Mouse (Mus musculus): ENCODE results near the gene Lysmd1. TPM values are rescaled to one million over a fixed set of nuclear protein-coding genes. Genes with fewer than 3 reads are reported as not detected.
"Not testable (repeated sequence)": the region's sequence is repeated elsewhere in the genome, so short reads cannot be mapped to it uniquely, and the experiment has no call there.

Lysmd1 gene
- polyA plus RNA-seq (2015; fragmentation: Nextera tagmentation; extraction: Ambion mirVana) = 16.2 and 16.9 TPM in 2 replicates

DNA sequence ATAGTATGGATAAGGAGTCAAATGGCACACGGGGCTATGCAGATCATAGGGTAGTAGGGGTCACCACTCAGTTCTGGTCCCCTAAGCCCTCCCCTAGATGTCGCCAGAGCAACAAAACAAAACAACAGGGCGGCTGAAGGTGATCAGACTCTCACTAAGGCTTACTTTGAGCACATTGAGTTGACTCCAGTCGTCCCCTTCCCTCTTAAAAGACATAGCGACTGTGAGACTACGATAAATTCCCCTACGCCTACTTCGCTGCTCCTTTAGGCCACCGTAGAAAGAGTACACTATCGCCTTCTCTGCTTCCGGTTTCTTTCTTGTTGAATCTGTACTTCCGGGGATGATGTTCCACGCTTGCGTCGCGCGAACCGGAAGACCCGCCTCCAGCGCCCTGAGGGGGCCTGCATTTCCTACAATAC lies at the start of gene Lysmd1, which contains the start of gene Scnm1:
Lysmd1 (plus strand) TSS at position 409 of the 422 bp plus-strand sequence.
Scnm1 (minus strand) TSS at position 332 of the 422 bp plus-strand sequence.
- Histone ChIP-seq H3K9me3 (ENCODE audit: control insufficient read depth, low read length) (no peaks in the 10 kb centered on the region), H3K27me3 (ENCODE audit: control insufficient read depth, insufficient read depth, low read depth, low read length) (no peaks in the 10 kb centered on the region), H3K27ac (ENCODE audit: low read length) (peak within 1 kb of the TSS; percentile 41), H3K36me3 (ENCODE audit: control insufficient read depth, insufficient read depth, low read length) (peaks cover 2% of the 10 kb centered on the region), H3K9ac (ENCODE audit: low read length) (peak within 1 kb of the TSS; percentile 82), H3K4me2 (ENCODE audit: low read depth, low read length) (peak within 1 kb of the TSS; percentile 78), H3K4me3 (ENCODE audit: low read length) (peak within 1 kb of the TSS; percentile 83), H3K4me1 (replicated peaks; ENCODE audit: control insufficient read depth, insufficient read depth, low read length) (peaks cover 12% of the 10 kb centered on the region)
- under 1% methylated on average over 20 of the region's 20 CpGs for WGBS
- peak; percentile 96 for ATAC-seq (ENCODE audit: low read depth)

DNA sequence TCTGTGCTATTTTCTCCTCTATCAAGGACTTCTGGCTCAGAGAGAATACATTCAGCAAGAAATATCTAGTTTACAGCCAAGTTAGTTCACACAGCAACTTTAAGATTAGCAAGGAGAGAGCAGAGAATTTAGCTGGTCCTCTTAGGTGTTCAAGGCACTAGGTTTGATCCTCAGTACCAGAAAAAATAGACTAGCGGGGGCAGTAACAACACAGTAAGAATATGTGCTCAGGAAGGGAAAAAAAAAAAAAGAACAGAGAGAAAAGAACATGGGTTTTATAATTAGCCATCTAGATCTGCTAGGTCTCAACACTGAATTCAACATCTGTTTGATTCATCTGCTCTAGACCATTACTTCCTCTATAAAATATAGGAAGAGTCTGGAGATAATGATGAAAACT lies 45.8 kb upstream of the Lysmd1 start:
- Histone ChIP-seq H3K9me3 (ENCODE audit: control insufficient read depth, low read length) (no peaks in the 10 kb centered on the region), H3K27ac (ENCODE audit: low read length) (no peak overlapping the region), H3K27me3 (ENCODE audit: control insufficient read depth, insufficient read depth, low read depth, low read length) (no peaks in the 10 kb centered on the region), H3K4me1 (replicated peaks; ENCODE audit: control insufficient read depth, insufficient read depth, low read length) (no peaks in the 10 kb centered on the region), H3K4me2 (ENCODE audit: low read depth, low read length) (no peak overlapping the region), H3K4me3 (ENCODE audit: low read length) (no peak overlapping the region), H3K9ac (ENCODE audit: low read length) (no peak overlapping the region), H3K36me3 (ENCODE audit: control insufficient read depth, insufficient read depth, low read length) (no peaks in the 10 kb centered on the region; the same call in 1 of the 2 replicates)
- no peak for ATAC-seq (ENCODE audit: low read depth)
- WGBS = 91% methylated on average over 1 of the region's 1 CpGs

DNA sequence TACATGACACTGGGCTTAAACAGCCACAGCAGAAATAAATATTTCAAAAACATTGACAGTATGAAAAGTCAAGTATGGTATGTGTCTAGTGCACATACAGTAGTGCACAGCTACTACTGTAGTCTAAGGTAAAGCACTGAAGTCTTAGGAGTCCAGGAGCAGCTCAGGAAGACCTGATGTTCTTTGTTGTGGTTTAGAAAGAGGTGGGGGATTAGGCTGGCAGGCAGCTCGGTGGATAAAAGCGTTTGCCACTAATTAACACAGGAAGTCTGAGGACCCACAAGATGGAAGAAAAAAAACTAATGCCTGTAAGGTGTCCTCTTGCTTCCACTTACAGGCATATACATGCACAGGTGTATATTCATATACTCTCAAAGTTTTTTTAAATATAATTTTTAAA lies 33.0 kb upstream of the Lysmd1 start:
- Histone ChIP-seq H3K27me3 (ENCODE audit: control insufficient read depth, insufficient read depth, low read depth, low read length) (no peaks in the 10 kb centered on the region), H3K4me2 (ENCODE audit: low read depth, low read length) (no peak overlapping the region), H3K36me3 (ENCODE audit: control insufficient read depth, insufficient read depth, low read length) (peaks cover 5% of the 10 kb centered on the region; the same call in 1 of the 2 replicates), H3K4me3 (ENCODE audit: low read length) (no peak overlapping the region), H3K4me1 (replicated peaks; ENCODE audit: control insufficient read depth, insufficient read depth, low read length) (peaks cover 6% of the 10 kb centered on the region), H3K27ac (ENCODE audit: low read length) (no peak overlapping the region), H3K9ac (ENCODE audit: low read length) (no peak overlapping the region), H3K9me3 (ENCODE audit: control insufficient read depth, low read length) (no peaks in the 10 kb centered on the region)
- ATAC-seq (ENCODE audit: low read depth) = no peak
- WGBS = 41% methylated on average over 2 of the region's 2 CpGs

- Histone ChIP-seq H3K9me3 (ENCODE audit: control insufficient read depth, low read length) (no peaks in the 10 kb centered on the region), H3K27me3 (ENCODE audit: control insufficient read depth, insufficient read depth, low read depth, low read length) (no peaks in the 10 kb centered on the region), H3K4me1 (replicated peaks; ENCODE audit: control insufficient read depth, insufficient read depth, low read length) (peaks cover 6% of the 10 kb centered on the region), H3K4me2 (ENCODE audit: low read depth, low read length) (peak overlapping the region; percentile 76), H3K9ac (ENCODE audit: low read length) (peak overlapping the region; percentile 92), H3K27ac (ENCODE audit: low read length) (peak overlapping the region; percentile 51), H3K4me3 (ENCODE audit: low read length) (peak overlapping the region; percentile 97), H3K36me3 (ENCODE audit: control insufficient read depth, insufficient read depth, low read length) (no peaks in the 10 kb centered on the region)
- no peak for ATAC-seq (ENCODE audit: low read depth)
- WGBS = 31% methylated on average over 4 of the region's 4 CpGs
These were observed 28.8 kb upstream of the Lysmd1 start for GRCm38 (mm10) chr3:95105121-95105520.

GRCm38 (mm10) chr3:95105586-95106337 lies 28.1 kb upstream of the Lysmd1 start:
- no peak; the same call in 1 of the 2 replicates for ATAC-seq (ENCODE audit: low read depth)
- H3K9ac ChIP-seq (ENCODE audit: low read length) = peak overlapping the region; percentile 92
- peak overlapping the region; percentile 76 for H3K4me2 ChIP-seq (ENCODE audit: low read depth, low read length)
- peak overlapping the region; percentile 71 for H3K27ac ChIP-seq (ENCODE audit: low read length)
- no peaks in the 10 kb centered on the region for H3K36me3 ChIP-seq (ENCODE audit: control insufficient read depth, insufficient read depth, low read length)
- H3K4me1 ChIP-seq (replicated peaks; ENCODE audit: control insufficient read depth, insufficient read depth, low read length) = peaks cover 6% of the 10 kb centered on the region
- H3K9me3 ChIP-seq (ENCODE audit: control insufficient read depth, low read length) = no peaks in the 10 kb centered on the region
- H3K27me3 ChIP-seq (ENCODE audit: control insufficient read depth, insufficient read depth, low read depth, low read length) = no peaks in the 10 kb centered on the region
- WGBS = 0% methylated on average over 16 of the region's 16 CpGs
- H3K4me3 ChIP-seq (ENCODE audit: low read length) = peak overlapping the region; percentile 97

DNA sequence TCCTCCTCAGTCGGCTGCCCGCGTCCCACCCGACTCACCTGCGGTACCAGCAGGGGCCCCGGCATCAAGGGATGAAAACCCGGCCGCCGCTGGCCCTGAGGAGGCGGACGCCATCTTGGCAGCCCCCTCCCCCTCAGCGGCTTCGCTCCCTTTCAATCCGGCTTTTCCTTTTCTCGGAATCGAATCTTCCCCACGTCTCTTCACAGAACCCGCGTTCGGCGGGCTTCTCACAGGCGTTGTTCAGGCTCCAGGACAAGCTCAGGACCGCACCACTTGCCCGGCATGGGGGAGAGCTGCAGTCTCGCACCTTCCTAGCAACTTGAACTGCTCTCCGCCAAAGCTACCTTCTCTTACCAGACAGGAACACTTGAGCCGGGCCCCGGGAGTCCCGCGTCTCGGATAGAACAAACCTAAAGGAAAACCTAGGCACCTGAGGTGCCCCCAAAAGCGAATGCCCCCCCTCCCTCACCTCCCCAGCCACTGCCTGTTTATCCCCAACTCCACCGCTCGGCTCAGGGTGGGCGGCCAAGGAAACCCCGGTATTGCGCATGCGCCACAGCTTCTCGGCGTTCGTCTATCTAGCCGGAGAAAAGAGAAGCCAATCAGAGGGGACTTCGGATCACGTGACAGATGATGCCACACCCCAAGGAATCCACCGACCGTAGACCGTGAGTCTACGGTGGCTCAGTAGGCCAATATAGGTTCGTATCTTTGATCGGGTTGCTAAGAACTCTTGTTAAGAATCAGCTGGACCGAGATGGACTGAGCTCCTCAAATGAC lies 27.4 kb upstream of the Lysmd1 start, which contains the start of gene Pip5k1a:
Pip5k1a (minus strand) TSS at position 593 of the 780 bp plus-strand sequence.
- under 1% methylated on average over 51 of the region's 51 CpGs for WGBS
- ATAC-seq (ENCODE audit: low read depth) = peak; percentile 90

DNA sequence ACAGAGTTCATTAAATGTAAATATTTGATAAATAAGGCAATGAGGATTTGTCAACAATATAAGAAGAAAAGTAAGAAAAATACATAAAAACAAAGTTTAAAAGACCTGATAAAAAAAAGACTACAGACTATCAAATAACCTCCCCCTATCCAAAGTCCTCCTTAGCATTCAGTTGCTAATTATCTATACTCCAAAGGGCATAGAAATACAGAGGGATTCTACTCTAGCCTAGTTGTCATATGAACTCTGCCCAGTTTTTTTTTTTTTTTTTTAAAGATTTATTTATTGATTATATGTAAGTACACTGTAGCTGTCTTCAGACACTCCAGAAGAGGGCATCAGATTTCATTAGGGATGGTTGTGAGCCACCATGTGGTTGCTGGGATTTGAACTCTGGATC lies 26.6 kb upstream of the Lysmd1 start:
- not testable (repeated sequence) for H3K27ac ChIP-seq (ENCODE audit: low read length); H3K9ac ChIP-seq (ENCODE audit: low read length); ATAC-seq (ENCODE audit: low read depth)

More for the DNA sequence above, 27.4 kb upstream of the Lysmd1 start, which contains the start of gene Pip5k1a:
- H3K4me2 ChIP-seq (ENCODE audit: low read depth, low read length) = peak within 1 kb of the TSS; percentile 76
- H3K27me3 ChIP-seq (ENCODE audit: control insufficient read depth, insufficient read depth, low read depth, low read length) = no peaks in the 10 kb centered on the region
- H3K4me3 ChIP-seq (ENCODE audit: low read length) = peak within 1 kb of the TSS; percentile 97
- peak within 1 kb of the TSS; percentile 92 for H3K9ac ChIP-seq (ENCODE audit: low read length)
- H3K9me3 ChIP-seq (ENCODE audit: control insufficient read depth, low read length) = no peaks in the 10 kb centered on the region
- peaks cover 6% of the 10 kb centered on the region for H3K4me1 ChIP-seq (replicated peaks; ENCODE audit: control insufficient read depth, insufficient read depth, low read length)
- no peaks in the 10 kb centered on the region for H3K36me3 ChIP-seq (ENCODE audit: control insufficient read depth, insufficient read depth, low read length)
- H3K27ac ChIP-seq (ENCODE audit: low read length) = peak within 1 kb of the TSS; percentile 71

GRCm38 (mm10) chr3:95107898-95108297 lies 26.0 kb upstream of the Lysmd1 start:
- Histone ChIP-seq H3K4me2 (ENCODE audit: low read depth, low read length) (no peak overlapping the region), H3K4me3 (ENCODE audit: low read length) (no peak overlapping the region), H3K9ac (ENCODE audit: low read length) (no peak overlapping the region), H3K4me1 (replicated peaks; ENCODE audit: control insufficient read depth, insufficient read depth, low read length) (peaks cover 14% of the 10 kb centered on the region), H3K9me3 (ENCODE audit: control insufficient read depth, low read length) (no peaks in the 10 kb centered on the region), H3K36me3 (ENCODE audit: control insufficient read depth, insufficient read depth, low read length) (no peaks in the 10 kb centered on the region), H3K27ac (ENCODE audit: low read length) (no peak overlapping the region), H3K27me3 (ENCODE audit: control insufficient read depth, insufficient read depth, low read depth, low read length) (no peaks in the 10 kb centered on the region)
- no peak for ATAC-seq (ENCODE audit: low read depth)
- WGBS = 58% methylated on average over 2 of the region's 2 CpGs

More for the DNA sequence above, 26.6 kb upstream of the Lysmd1 start:
- H3K4me2 ChIP-seq (ENCODE audit: low read depth, low read length) = peak overlapping the region; percentile 56
- not testable (repeated sequence) for H3K4me1 ChIP-seq (replicated peaks; ENCODE audit: control insufficient read depth, insufficient read depth, low read length); H3K9me3 ChIP-seq (ENCODE audit: control insufficient read depth, low read length); H3K36me3 ChIP-seq (ENCODE audit: control insufficient read depth, insufficient read depth, low read length); H3K27me3 ChIP-seq (ENCODE audit: control insufficient read depth, insufficient read depth, low read depth, low read length)
- peak overlapping the region; percentile 97; the same call in 1 of the 2 replicates for H3K4me3 ChIP-seq (ENCODE audit: low read length)
